Mouse (Mus musculus) liver, postnatal 0 days (tissue): ENCODE data around the gene Ankrd44. TPM values are rescaled to one million over a fixed set of nuclear protein-coding genes. Genes with fewer than 3 reads are reported as not detected.

ENCODE experiments used
- ATAC-seq: fragments of 200-750 bp; cut with Nextera tagmentation; 2 replicates; pipeline ENCODE4 v1.8.0; 2017; ENCODE audit warnings: mild to moderate bottlenecking, moderate library complexity
- DNase-seq: peaks from one replicate; pipeline ENCODE4 v3.0.0-alpha.2; 2016
- H3K27ac ChIP-seq: fragments of 300-500 bp; sonication (generic); 2 replicates; pipeline ENCODE4 v1.5.1; 2014; ENCODE audit warnings: antibody characterized with exemption, moderate library complexity, mild to moderate bottlenecking, low read depth
- H3K27me3 ChIP-seq: fragments of 300-500 bp; sonication (generic); 2 replicates; pipeline ENCODE4 v1.6.1; 2014; ENCODE audit warnings: low read length, control low read depth, mixed read lengths; ENCODE audit not compliant: insufficient read depth
- H3K36me3 ChIP-seq: fragments of 300-500 bp; sonication (generic); replicated peaks from 2 replicates; pipeline ENCODE4 v1.6.1; 2014; ENCODE audit warnings: mild to moderate bottlenecking, control low read depth, low read length, moderate library complexity, mixed read lengths; ENCODE audit not compliant: insufficient read depth
- H3K4me1 ChIP-seq: fragments of 300-500 bp; sonication (generic); 2 replicates; pipeline ENCODE4 v1.6.1; 2014; ENCODE audit warnings: antibody characterized with exemption, mild to moderate bottlenecking, control low read depth; ENCODE audit not compliant: insufficient read depth
- H3K4me2 ChIP-seq: fragments of 300-500 bp; sonication (generic); 2 replicates; pipeline ENCODE4 v1.6.1; 2014; ENCODE audit warnings: low read depth, mild to moderate bottlenecking, low read length, moderate library complexity, mixed read lengths
- H3K4me3 ChIP-seq: fragments of 300-500 bp; sonication (generic); 2 replicates; pipeline ENCODE4 v1.5.1; 2014; ENCODE audit warnings: low read depth, low read length
- H3K9ac ChIP-seq: fragments of 300-500 bp; sonication (generic); replicated peaks from 2 replicates; pipeline ENCODE4 v1.6.1; 2014; ENCODE audit warnings: mild to moderate bottlenecking, moderate library complexity
- H3K9me3 ChIP-seq: fragments of 300-500 bp; sonication (generic); 2 replicates; pipeline ENCODE4 v1.6.1; 2016; ENCODE audit warnings: mild to moderate bottlenecking, control low read depth, low read length, mixed read lengths
- CTCF ChIP-seq: sonication (generic); IDR thresholded peaks from 2 replicates; pipeline ENCODE4 v1.5.1; 2016; ENCODE audit warnings: antibody characterized with exemption, low read depth
- EP300 ChIP-seq: IDR thresholded peaks from 2 replicates; pipeline ENCODE4 v1.6.1; 2016; ENCODE audit warnings: antibody characterized with exemption, low read depth, mild to moderate bottlenecking
- WGBS: fragments of 180-500 bp; shearing (Covaris S2); extraction: QIAGEN DNeasy Blood & Tissue Kit; methylation state at CpG from one replicate; pipeline ENCODE4 v1.1.7; 2014; ENCODE audit not compliant: insufficient replicate concordance; 5-methylcytosine and 5-hydroxymethylcytosine counted together
- polyA plus RNA-seq: library from polyadenylated mRNA; unstranded; fragments of >200 nt; fragmentation: Nextera tagmentation; extraction: Ambion mirVana; gene quantifications from 2 replicates; pipeline ENCODE4 v1.2.1, GENCODE M21; 2015

Gene Ankrd44
- polyA plus RNA-seq, 1 experiment from 2014 or later, result 4.7 TPM

GRCm38 (mm10) chr1:54667991-54668390 lies 258.2 kb downstream of the Ankrd44 start:
- H3K9ac ChIP-seq, result no peak overlapping the region
- WGBS, result 74% methylated on average over 2 of the region's 2 CpGs
- no peak overlapping the region for H3K27ac ChIP-seq
- no peak for ATAC-seq
- H3K4me1 ChIP-seq, result no peaks in the 10 kb centered on the region
- H3K36me3 ChIP-seq, result peaks cover 2% of the 10 kb centered on the region; the same call in 1 of the 2 replicates
- DNase-seq, result no peak
- no peak overlapping the region for H3K4me2 ChIP-seq
- no peaks in the 10 kb centered on the region for H3K9me3 ChIP-seq
- no peak overlapping the region for H3K4me3 ChIP-seq
- TF ChIP-seq CTCF, result no peak
- no peak for TF ChIP-seq EP300
- no peaks in the 10 kb centered on the region for H3K27me3 ChIP-seq

GRCm38 (mm10) chr1:54665582-54666405 lies 260.4 kb downstream of the Ankrd44 start:
- 62% methylated on average over 8 of the region's 8 CpGs for WGBS
- no peaks in the 10 kb centered on the region for H3K9me3 ChIP-seq
- H3K27me3 ChIP-seq, result no peaks in the 10 kb centered on the region
- peak; percentile 88 for TF ChIP-seq CTCF
- TF ChIP-seq EP300, result no peak
- DNase-seq (peak; percentile 19), ATAC-seq (no peak)
- no peak overlapping the region for H3K9ac ChIP-seq
- H3K36me3 ChIP-seq, result peaks cover 2% of the 10 kb centered on the region
- no peak overlapping the region for H3K27ac ChIP-seq
- H3K4me1 ChIP-seq, result no peaks in the 10 kb centered on the region
- H3K4me2 ChIP-seq, result no peak overlapping the region
- no peak overlapping the region for H3K4me3 ChIP-seq

GRCm38 (mm10) chr1:54665095-54665494 lies 261.1 kb downstream of the Ankrd44 start:
- no peaks in the 10 kb centered on the region for H3K27me3 ChIP-seq
- H3K4me1 ChIP-seq, result no peaks in the 10 kb centered on the region
- DNase-seq (no peak), ATAC-seq (no peak)
- peaks cover 2% of the 10 kb centered on the region for H3K36me3 ChIP-seq
- TF ChIP-seq EP300 (no peak), CTCF (no peak)
- 87% methylated on average over 4 of the region's 4 CpGs for WGBS
- H3K9ac ChIP-seq, result no peak overlapping the region
- H3K4me3 ChIP-seq, result no peak overlapping the region
- no peak overlapping the region for H3K27ac ChIP-seq
- no peaks in the 10 kb centered on the region for H3K9me3 ChIP-seq
- H3K4me2 ChIP-seq, result no peak overlapping the region

GRCm38 (mm10) chr1:54660674-54661073 lies 265.5 kb downstream of the Ankrd44 start:
- no peak overlapping the region for H3K4me3 ChIP-seq
- no peak overlapping the region for H3K4me2 ChIP-seq
- DNase-seq (no peak), ATAC-seq (no peak)
- 78% methylated on average over 6 of the region's 6 CpGs for WGBS
- no peaks in the 10 kb centered on the region for H3K9me3 ChIP-seq
- H3K4me1 ChIP-seq, result no peaks in the 10 kb centered on the region
- peaks cover 10% of the 10 kb centered on the region for H3K36me3 ChIP-seq
- TF ChIP-seq CTCF (no peak), EP300 (no peak)
- no peak overlapping the region for H3K27ac ChIP-seq
- no peak overlapping the region for H3K9ac ChIP-seq
- H3K27me3 ChIP-seq, result no peaks in the 10 kb centered on the region

GRCm38 (mm10) chr1:54658558-54658957 lies 267.6 kb downstream of the Ankrd44 start:
- Histone ChIP-seq H3K9me3 (no peaks in the 10 kb centered on the region), H3K27me3 (no peaks in the 10 kb centered on the region), H3K4me1 (no peaks in the 10 kb centered on the region), H3K9ac (no peak overlapping the region), H3K4me2 (no peak overlapping the region), H3K27ac (no peak overlapping the region), H3K36me3 (peaks cover 10% of the 10 kb centered on the region), H3K4me3 (no peak overlapping the region)
- TF ChIP-seq EP300, result no peak
- no peak for TF ChIP-seq CTCF
- 77% methylated on average over 4 of the region's 4 CpGs for WGBS
- no peak for ATAC-seq
- DNase-seq, result no peak

- no peak overlapping the region for H3K4me2 ChIP-seq
- DNase-seq (no peak), ATAC-seq (no peak)
- H3K27ac ChIP-seq, result no peak overlapping the region
- H3K9ac ChIP-seq, result no peak overlapping the region
- H3K36me3 ChIP-seq, result 0 out of 2 replicates have a peak, but pooled peaks cover 2% of the 10 kb centered on the region
- no peaks in the 10 kb centered on the region for H3K9me3 ChIP-seq
- no peak overlapping the region for H3K4me3 ChIP-seq
- H3K27me3 ChIP-seq, result no peaks in the 10 kb centered on the region
- 78% methylated on average over 5 of the region's 5 CpGs for WGBS
- no peaks in the 10 kb centered on the region for H3K4me1 ChIP-seq
- TF ChIP-seq EP300, result no peak
- no peak for TF ChIP-seq CTCF
Observed at GRCm38 (mm10) chr1:54648237-54648636, 277.9 kb downstream of the Ankrd44 start.
